In the genomic region with DNA sequence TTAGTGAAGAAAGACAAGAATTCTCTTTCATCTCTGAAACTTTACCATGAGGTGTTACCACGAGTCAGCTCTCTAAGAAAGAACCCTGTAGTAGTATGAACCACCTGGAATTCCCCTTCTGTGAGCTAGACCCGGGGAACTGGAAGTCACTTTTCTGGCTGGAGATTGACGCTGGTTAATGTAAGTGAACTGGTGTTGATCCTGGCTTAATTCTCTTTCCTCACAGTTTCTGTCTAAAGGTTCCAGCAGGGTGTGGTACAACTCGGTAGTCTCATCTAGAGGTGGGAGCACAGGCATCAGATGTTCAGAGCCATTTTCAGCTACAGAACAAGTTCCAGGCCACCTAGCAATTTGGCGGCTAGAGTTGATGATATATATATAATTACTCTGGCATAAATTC, we compare ENCODE assay signal across 8 mouse cellular contexts. TPM values are rescaled to one million over a fixed set of nuclear protein-coding genes. Genes with fewer than 3 reads are reported as not detected.
DNase-seq lines count a peak whose midpoint lies in the region.

No protein-coding gene starts in this region.

- intact Hi-C loops in left cerebral cortex, postnatal 10 days (cut with DNase I): no loop called here

- peak; percentile 20 to 21 for DNase-seq in spleen, postnatal 10 days (ENCODE audit: low spot score in 2 of 2)
- DNase-seq in spleen, adult 18-20 months: no peak
- peak; percentile 16 for DNase-seq in embryo, embryonic 11 days
- DNase-seq in induced T-regulatory cell, adult 2 months (ENCODE audit: low read depth): peak; percentile 77
- peak; percentile 16 for DNase-seq in neural tube, embryonic 10.5 days (ENCODE audit: extremely low spot score, low spot score)
- DNase-seq in cerebellum, adult 11 months: no peak
- no peak for DNase-seq in left cerebral cortex, postnatal 10 days (ENCODE audit: extremely low spot score in 1 of 2, low spot score in 2 of 2)
- DNase-seq in thymus, postnatal 14 days: no peak

RNA-seq across cellular contexts. Expression of a gene that starts 0.9 kb away (rescaled TPM):
- 10 to 100 TPM; 25.3 to 25.4 TPM for total RNA-seq in left cerebral cortex, postnatal 10 days (2021)

RNA-seq across cellular contexts. Expression of a gene that starts 28.1 kb away (rescaled TPM):
- total RNA-seq in left cerebral cortex, postnatal 10 days (2021): under 1 TPM; 0.08 to 0.09 TPM

RNA-seq across cellular contexts. Expression of a gene that starts 52.8 kb away (rescaled TPM):
- total RNA-seq in left cerebral cortex, postnatal 10 days (2021): 10 to 100 TPM; 23.1 to 23.7 TPM

Comparison
In these comparisons a context has a peak if more than half of its experiments do, and no peak if none do; other contexts are left out.
1. DNase-seq: peak in spleen, postnatal 10 days (2 of 2), embryo, embryonic 11 days (single experiment), induced T-regulatory cell, adult 2 months (single experiment) and neural tube, embryonic 10.5 days (single experiment); none in spleen, adult 18-20 months (0 of 2), cerebellum, adult 11 months (single experiment), left cerebral cortex, postnatal 10 days (0 of 2) and thymus, postnatal 14 days (single experiment).